Mouse (Mus musculus) heart, postnatal 0 days (tissue): ENCODE data around the gene Mad2l1.

Source experiments
- CTCF ChIP-seq: IDR thresholded peaks from 2 replicates; pipeline ENCODE4 v1.5.1; 2016; ENCODE audit warnings: antibody characterized with exemption, control low read depth, low read depth
- EP300 ChIP-seq: IDR thresholded peaks from 2 replicates; pipeline ENCODE4 v1.6.1; 2016; ENCODE audit warnings: antibody characterized with exemption, low read depth

GRCm38 (mm10) chr6:66516368-66516767 lies 18.8 kb upstream of the Mad2l1 start:
- TF ChIP-seq EP300 (no peak), CTCF (no peak)
